Mouse (Mus musculus): ENCODE measurements around the gene Prkn. TPM values are rescaled to one million over a fixed set of nuclear protein-coding genes. Genes with fewer than 3 reads are reported as not detected.

The Prkn gene
- polyA plus RNA-seq, 1 experiment: 0.58 TPM

- WGBS: 76% methylated on average over 4 of the region's 4 CpGs
- H3K36me3 ChIP-seq (ENCODE audit: control insufficient read depth, insufficient read depth, low read length): no peaks in the 10 kb centered on the region
- no peaks in the 10 kb centered on the region for H3K4me1 ChIP-seq (ENCODE audit: control insufficient read depth, insufficient read depth, insufficient read length, low read length)
- no peaks in the 10 kb centered on the region for H3K27me3 ChIP-seq (ENCODE audit: control insufficient read depth, insufficient read depth, low read length)
- TF ChIP-seq POLR2A (IDR thresholded peaks at IDR 0.05; ENCODE audit: low read depth, low read length) (no peak), CTCF (IDR thresholded peaks at IDR 0.05; ENCODE audit: extremely low read depth, insufficient read length, insufficient replicate concordance, low read depth, low read length) (no peak)
- no peak overlapping the region for H3K4me3 ChIP-seq (ENCODE audit: low read depth, low read length)
- H3K27ac ChIP-seq (ENCODE audit: insufficient read depth, low read depth, low read length): no peak overlapping the region
Observed at GRCm38 (mm10) chr17:11886963-11887362, 1046.8 kb downstream of the Prkn start.

- Histone ChIP-seq H3K36me3 (ENCODE audit: control insufficient read depth, insufficient read depth, low read length) (no peaks in the 10 kb centered on the region), H3K4me3 (ENCODE audit: low read depth, low read length) (no peak overlapping the region), H3K4me1 (ENCODE audit: control insufficient read depth, insufficient read depth, insufficient read length, low read length) (no peaks in the 10 kb centered on the region), H3K27ac (ENCODE audit: insufficient read depth, low read depth, low read length) (no peak overlapping the region), H3K27me3 (ENCODE audit: control insufficient read depth, insufficient read depth, low read length) (no peaks in the 10 kb centered on the region)
- WGBS: 75% methylated on average over 12 of the region's 12 CpGs
- TF ChIP-seq CTCF (IDR thresholded peaks at IDR 0.05; ENCODE audit: extremely low read depth, insufficient read length, insufficient replicate concordance, low read depth, low read length) (no peak), POLR2A (IDR thresholded peaks at IDR 0.05; ENCODE audit: low read depth, low read length) (no peak)
Observed at GRCm38 (mm10) chr17:11887591-11888205, 1047.5 kb downstream of the Prkn start.

DNA sequence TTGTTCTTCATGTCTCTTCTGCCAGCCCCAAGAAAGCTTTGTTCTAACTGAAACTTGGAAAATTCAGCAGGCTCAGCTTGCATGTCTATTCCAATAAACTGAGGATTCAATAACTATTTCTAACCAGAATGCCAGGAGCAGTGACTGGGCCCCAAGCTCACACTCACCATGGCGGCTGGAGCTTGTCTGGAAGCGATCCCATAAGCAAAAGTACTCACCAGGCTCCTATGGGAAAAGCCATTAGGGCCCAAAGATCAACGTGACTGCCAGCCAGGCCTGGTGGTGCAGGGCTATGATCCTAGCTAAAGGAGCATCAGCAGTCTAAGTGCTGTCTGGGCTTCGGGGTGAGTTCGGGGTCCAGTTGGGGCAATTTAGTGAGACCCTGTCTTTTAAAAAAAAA, 1048.6 kb downstream of the Prkn start:
- H3K4me3 ChIP-seq (ENCODE audit: low read depth, low read length): no peak overlapping the region
- H3K4me1 ChIP-seq (ENCODE audit: control insufficient read depth, insufficient read depth, insufficient read length, low read length): no peaks in the 10 kb centered on the region
- H3K27me3 ChIP-seq (ENCODE audit: control insufficient read depth, insufficient read depth, low read length): no peaks in the 10 kb centered on the region
- WGBS: 76% methylated on average over 5 of the region's 5 CpGs
- H3K36me3 ChIP-seq (ENCODE audit: control insufficient read depth, insufficient read depth, low read length): no peaks in the 10 kb centered on the region
- H3K27ac ChIP-seq (ENCODE audit: insufficient read depth, low read depth, low read length): no peak overlapping the region
- TF ChIP-seq CTCF (IDR thresholded peaks at IDR 0.05; ENCODE audit: extremely low read depth, insufficient read length, insufficient replicate concordance, low read depth, low read length) (no peak), POLR2A (IDR thresholded peaks at IDR 0.05; ENCODE audit: low read depth, low read length) (no peak)

GRCm38 (mm10) chr17:11900300-11900699, 1060.1 kb downstream of the Prkn start:
- WGBS: 82% methylated on average over 7 of the region's 7 CpGs
- H3K4me3 ChIP-seq (ENCODE audit: low read depth, low read length): no peak overlapping the region
- no peaks in the 10 kb centered on the region for H3K27me3 ChIP-seq (ENCODE audit: control insufficient read depth, insufficient read depth, low read length)
- TF ChIP-seq CTCF (IDR thresholded peaks at IDR 0.05; ENCODE audit: extremely low read depth, insufficient read length, insufficient replicate concordance, low read depth, low read length) (no peak), POLR2A (IDR thresholded peaks at IDR 0.05; ENCODE audit: low read depth, low read length) (no peak)
- no peaks in the 10 kb centered on the region for H3K36me3 ChIP-seq (ENCODE audit: control insufficient read depth, insufficient read depth, low read length)
- H3K4me1 ChIP-seq (ENCODE audit: control insufficient read depth, insufficient read depth, insufficient read length, low read length): no peaks in the 10 kb centered on the region
- no peak overlapping the region for H3K27ac ChIP-seq (ENCODE audit: insufficient read depth, low read depth, low read length)

GRCm38 (mm10) chr17:11901731-11902130, 1061.5 kb downstream of the Prkn start:
- Histone ChIP-seq H3K4me1 (ENCODE audit: control insufficient read depth, insufficient read depth, insufficient read length, low read length) (no peaks in the 10 kb centered on the region), H3K27me3 (ENCODE audit: control insufficient read depth, insufficient read depth, low read length) (no peaks in the 10 kb centered on the region), H3K27ac (ENCODE audit: insufficient read depth, low read depth, low read length) (no peak overlapping the region), H3K36me3 (ENCODE audit: control insufficient read depth, insufficient read depth, low read length) (no peaks in the 10 kb centered on the region), H3K4me3 (ENCODE audit: low read depth, low read length) (no peak overlapping the region)
- WGBS: 65% methylated on average over 3 of the region's 3 CpGs
- TF ChIP-seq POLR2A (IDR thresholded peaks at IDR 0.05; ENCODE audit: low read depth, low read length): no peak
- TF ChIP-seq CTCF (IDR thresholded peaks at IDR 0.05; ENCODE audit: extremely low read depth, insufficient read length, insufficient replicate concordance, low read depth, low read length): no peak

DNA sequence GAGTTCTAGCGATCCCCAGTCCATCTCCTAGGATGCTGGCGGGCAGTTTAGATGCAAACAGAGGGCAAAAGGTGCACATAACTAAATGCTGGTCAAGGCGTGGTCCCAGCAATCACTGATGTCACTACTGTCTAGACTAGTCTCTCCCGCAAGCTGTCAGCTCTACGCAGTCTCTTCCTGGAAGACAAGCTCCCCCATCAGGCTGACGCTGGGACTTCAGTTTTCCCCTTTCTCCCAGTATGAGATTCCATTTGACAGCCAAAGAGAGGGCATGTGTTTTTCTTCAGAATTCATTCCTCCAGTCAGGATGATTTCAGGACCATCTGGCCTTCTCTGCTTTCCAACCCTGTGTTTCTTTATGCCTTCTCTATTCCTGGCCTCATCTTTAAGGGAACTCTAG, 1062.8 kb downstream of the Prkn start:
- Histone ChIP-seq H3K36me3 (ENCODE audit: control insufficient read depth, insufficient read depth, low read length) (no peaks in the 10 kb centered on the region), H3K27ac (ENCODE audit: insufficient read depth, low read depth, low read length) (no peak overlapping the region), H3K27me3 (ENCODE audit: control insufficient read depth, insufficient read depth, low read length) (no peaks in the 10 kb centered on the region), H3K4me1 (ENCODE audit: control insufficient read depth, insufficient read depth, insufficient read length, low read length) (no peaks in the 10 kb centered on the region), H3K4me3 (ENCODE audit: low read depth, low read length) (no peak overlapping the region)
- 43% methylated on average over 6 of the region's 6 CpGs for WGBS
- no peak for TF ChIP-seq POLR2A (IDR thresholded peaks at IDR 0.05; ENCODE audit: low read depth, low read length)
- TF ChIP-seq CTCF (IDR thresholded peaks at IDR 0.05; ENCODE audit: extremely low read depth, insufficient read length, insufficient replicate concordance, low read depth, low read length): no peak

DNA sequence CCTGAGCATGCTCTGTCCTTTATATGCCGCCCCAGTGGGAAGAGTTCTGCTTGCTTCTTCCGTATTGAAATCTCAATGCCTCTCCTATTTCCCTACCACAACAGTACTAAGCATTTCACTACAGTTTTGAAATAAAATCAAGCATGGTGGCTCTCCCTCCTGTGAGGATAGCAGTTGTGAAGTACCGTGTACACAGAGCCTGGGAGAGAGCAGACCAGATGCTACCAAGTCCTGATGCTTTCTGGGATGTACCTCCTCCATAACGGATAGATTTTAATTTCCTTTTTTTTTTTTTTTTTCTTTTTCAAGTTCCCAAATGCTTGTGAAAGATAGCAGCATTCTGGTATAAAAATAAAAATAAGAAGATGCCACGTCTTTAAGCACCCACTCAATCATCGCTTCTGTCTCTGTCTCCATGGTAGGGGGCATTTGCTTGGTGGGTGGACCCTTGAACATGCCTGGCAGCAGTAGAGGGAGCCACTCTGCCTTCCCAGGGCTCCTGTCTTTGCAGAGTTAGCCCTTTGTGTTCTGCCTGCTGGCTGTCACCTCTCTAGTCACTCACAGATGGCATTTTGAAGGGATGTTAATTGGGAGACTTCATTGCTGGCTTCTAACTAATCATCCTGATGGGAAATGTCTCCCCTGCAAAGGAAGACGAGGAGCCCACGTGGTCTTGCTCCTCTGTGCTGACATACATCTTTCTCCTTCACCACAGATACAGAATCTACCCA, 1070.6 kb downstream of the Prkn start:
- Histone ChIP-seq H3K36me3 (ENCODE audit: control insufficient read depth, insufficient read depth, low read length) (no peaks in the 10 kb centered on the region), H3K27ac (ENCODE audit: insufficient read depth, low read depth, low read length) (no peak overlapping the region), H3K27me3 (ENCODE audit: control insufficient read depth, insufficient read depth, low read length) (no peaks in the 10 kb centered on the region), H3K4me3 (ENCODE audit: low read depth, low read length) (no peak overlapping the region), H3K4me1 (ENCODE audit: control insufficient read depth, insufficient read depth, insufficient read length, low read length) (no peaks in the 10 kb centered on the region)
- WGBS: 65% methylated on average over 8 of the region's 8 CpGs
- TF ChIP-seq POLR2A (IDR thresholded peaks at IDR 0.05; ENCODE audit: low read depth, low read length): no peak
- TF ChIP-seq CTCF (IDR thresholded peaks at IDR 0.05; ENCODE audit: extremely low read depth, insufficient read length, insufficient replicate concordance, low read depth, low read length): no peak

All from small intestine, adult 2 months (tissue).